Mouse (Mus musculus) embryonic facial prominence, embryonic 11.5 days (tissue): Measurements from ENCODE around the gene Rbm25. TPM values are rescaled to one million over a fixed set of nuclear protein-coding genes. Genes with fewer than 3 reads are reported as not detected.
A peak's percentile ranks its signal among the peaks of the same experiment; 100 is the strongest.
"Not testable (repeated sequence)": the region's sequence is repeated elsewhere in the genome, so short reads cannot be mapped to it uniquely, and the experiment has no call there.

Experiments
- ATAC-seq: fragments of 200-750 bp; cut with Nextera tagmentation; replicated peaks from 2 replicates; pipeline ENCODE4 v1.8.0; 2017; ENCODE audit warnings: low read depth; ENCODE audit not compliant: insufficient number of reproducible peaks, low FRiP score, low TSS enrichment
- DNase-seq: peaks from one replicate; pipeline ENCODE4 v3.0.0-alpha.2; 2015; ENCODE audit warnings: low spot score
- H3K27ac ChIP-seq: fragments of 300-500 bp; sonication (generic); replicated peaks from 2 replicates; pipeline ENCODE4 v1.5.1; 2014; ENCODE audit warnings: mild to moderate bottlenecking, low read depth, low read length, control low read depth
- H3K27me3 ChIP-seq: fragments of 300-500 bp; sonication (generic); 2 replicates; pipeline ENCODE4 v1.6.1; 2014; ENCODE audit warnings: mild to moderate bottlenecking, low read length, moderate library complexity, mixed read lengths; ENCODE audit not compliant: control insufficient read depth, insufficient read depth
- H3K36me3 ChIP-seq: fragments of 300-500 bp; sonication (generic); replicated peaks from 2 replicates; pipeline ENCODE4 v1.6.1; 2014; ENCODE audit warnings: low read depth, mild to moderate bottlenecking, low read length, moderate library complexity, mixed read lengths; ENCODE audit not compliant: control insufficient read depth, insufficient read depth
- H3K4me1 ChIP-seq: fragments of 300-500 bp; sonication (generic); 2 replicates; pipeline ENCODE4 v1.6.1; 2014; ENCODE audit warnings: low read length, mixed read lengths; ENCODE audit not compliant: control insufficient read depth, insufficient read depth
- H3K4me2 ChIP-seq: fragments of 300-500 bp; sonication (generic); 2 replicates; pipeline ENCODE4 v1.6.1; 2014; ENCODE audit warnings: low read depth, mild to moderate bottlenecking, control low read depth, low read length, moderate library complexity
- H3K4me3 ChIP-seq: fragments of 300-500 bp; sonication (generic); 2 replicates; pipeline ENCODE4 v1.5.1; 2014; ENCODE audit warnings: low read depth, low read length, control low read depth
- H3K9ac ChIP-seq: fragments of 300-500 bp; sonication (generic); replicated peaks from 2 replicates; pipeline ENCODE4 v1.6.1; 2014; ENCODE audit warnings: mild to moderate bottlenecking, control low read depth, low read length
- H3K9me3 ChIP-seq: fragments of 300-500 bp; sonication (generic); replicated peaks from 2 replicates; pipeline ENCODE4 v1.6.1; 2016; ENCODE audit warnings: mild to moderate bottlenecking, low read length, inconsistent platforms, mixed read lengths; ENCODE audit not compliant: control insufficient read depth
- WGBS: fragments of 180-500 bp; shearing (Covaris S2); extraction: QIAGEN DNeasy Blood & Tissue Kit; methylation state at CpG from one replicate; pipeline ENCODE4 v1.1.7; 2014; 5-methylcytosine and 5-hydroxymethylcytosine counted together
- polyA plus RNA-seq: library from polyadenylated mRNA; unstranded; fragments of >200 nt; fragmentation: Nextera tagmentation; extraction: Ambion mirVana; gene quantifications from 2 replicates; pipeline ENCODE4 v1.2.1, GENCODE M21; 2014

Gene Rbm25
- polyA plus RNA-seq, 1 experiment from 2014 or later, result 265 TPM

GRCm38 (mm10) chr12:83597025-83597501 is 34.0 kb upstream of the Rbm25 start, which contains the start of gene Zfyve1:
Gene Zfyve1 (minus strand): TSS chr12:83597222.
- Histone ChIP-seq H3K9ac (peak within 1 kb of the TSS; percentile 92), H3K4me3 (peak within 1 kb of the TSS; percentile 79), H3K27ac (peak within 1 kb of the TSS; percentile 65; the same call in 1 of the 2 replicates), H3K36me3 (no peaks in the 10 kb centered on the region), H3K4me2 (peak within 1 kb of the TSS; percentile 51), H3K27me3 (no peaks in the 10 kb centered on the region), H3K9me3 (no peaks in the 10 kb centered on the region), H3K4me1 (no peaks in the 10 kb centered on the region)
- under 1% methylated on average over 28 of the region's 28 CpGs for WGBS
- ATAC-seq (peak; percentile 99), DNase-seq (peak; percentile 97)

- Histone ChIP-seq H3K27ac (no peak overlapping the region), H3K36me3 (no peaks in the 10 kb centered on the region), H3K4me1 (no peaks in the 10 kb centered on the region), H3K4me3 (no peak overlapping the region), H3K9ac (no peak overlapping the region), H3K9me3 (no peaks in the 10 kb centered on the region), H3K4me2 (no peak overlapping the region), H3K27me3 (no peaks in the 10 kb centered on the region)
- DNase-seq (no peak), ATAC-seq (no peak)
- WGBS, result 85% methylated on average over 2 of the region's 2 CpGs
These were observed 33.2 kb upstream of the Rbm25 start for GRCm38 (mm10) chr12:83597881-83598280.

- Histone ChIP-seq H3K36me3 (no peaks in the 10 kb centered on the region), H3K27ac (no peak overlapping the region), H3K4me2 (no peak overlapping the region), H3K27me3 (no peaks in the 10 kb centered on the region), H3K9ac (no peak overlapping the region), H3K9me3 (no peaks in the 10 kb centered on the region), H3K4me1 (no peaks in the 10 kb centered on the region), H3K4me3 (no peak overlapping the region)
- ATAC-seq, result no peak
- 87% methylated on average over 5 of the region's 5 CpGs for WGBS
- DNase-seq, result no peak
These were observed 28.8 kb upstream of the Rbm25 start for GRCm38 (mm10) chr12:83602285-83602684.

- H3K27me3 ChIP-seq, H3K27ac ChIP-seq, H3K4me1 ChIP-seq, H3K9ac ChIP-seq, H3K36me3 ChIP-seq, H3K4me3 ChIP-seq, DNase-seq, H3K9me3 ChIP-seq, ATAC-seq, H3K4me2 ChIP-seq: not testable (repeated sequence)
- WGBS, result 84% methylated on average over 2 of the region's 2 CpGs
These were observed 24.6 kb upstream of the Rbm25 start for GRCm38 (mm10) chr12:83606411-83606810.

GRCm38 (mm10) chr12:83617261-83617660 is 13.8 kb upstream of the Rbm25 start:
- ATAC-seq (no peak), DNase-seq (no peak)
- H3K9me3 ChIP-seq, result no peaks in the 10 kb centered on the region
- H3K4me3 ChIP-seq, result no peak overlapping the region
- no peak overlapping the region for H3K27ac ChIP-seq
- H3K27me3 ChIP-seq, result no peaks in the 10 kb centered on the region
- no peaks in the 10 kb centered on the region for H3K4me1 ChIP-seq
- H3K4me2 ChIP-seq, result no peak overlapping the region
- H3K9ac ChIP-seq, result no peak overlapping the region
- 92% methylated on average over 5 of the region's 5 CpGs for WGBS
- no peaks in the 10 kb centered on the region for H3K36me3 ChIP-seq

GRCm38 (mm10) chr12:83618981-83619380 is 12.1 kb upstream of the Rbm25 start:
- ATAC-seq (no peak), DNase-seq (no peak)
- Histone ChIP-seq H3K4me3 (no peak overlapping the region), H3K36me3 (no peaks in the 10 kb centered on the region), H3K4me2 (no peak overlapping the region), H3K4me1 (no peaks in the 10 kb centered on the region), H3K27ac (no peak overlapping the region), H3K9ac (no peak overlapping the region), H3K27me3 (no peaks in the 10 kb centered on the region), H3K9me3 (no peaks in the 10 kb centered on the region)
- 84% methylated on average over 2 of the region's 2 CpGs for WGBS

- ATAC-seq, H3K27me3 ChIP-seq, DNase-seq, H3K4me3 ChIP-seq, H3K9me3 ChIP-seq, H3K4me2 ChIP-seq, H3K4me1 ChIP-seq, H3K36me3 ChIP-seq, H3K27ac ChIP-seq, H3K9ac ChIP-seq: not testable (repeated sequence)
- 59% methylated on average over 23 of the region's 23 CpGs for WGBS
These were observed 10.3 kb upstream of the Rbm25 start for GRCm38 (mm10) chr12:83620694-83621093.

- no peak overlapping the region for H3K4me2 ChIP-seq
- no peak overlapping the region for H3K9ac ChIP-seq
- WGBS, result 78% methylated on average over 6 of the region's 6 CpGs
- no peaks in the 10 kb centered on the region for H3K36me3 ChIP-seq
- no peaks in the 10 kb centered on the region for H3K27me3 ChIP-seq
- H3K27ac ChIP-seq, result no peak overlapping the region
- no peaks in the 10 kb centered on the region for H3K4me1 ChIP-seq
- no peak for DNase-seq
- no peak overlapping the region for H3K4me3 ChIP-seq
- no peak for ATAC-seq
- no peaks in the 10 kb centered on the region for H3K9me3 ChIP-seq
These were observed 8.8 kb upstream of the Rbm25 start for GRCm38 (mm10) chr12:83622031-83622755.
